Mouse (Mus musculus) ES-E14 (cell line): ENCODE measurements around the gene Gm9195. TPM values are rescaled to one million over a fixed set of nuclear protein-coding genes. Genes with fewer than 3 reads are reported as not detected.
A peak's percentile ranks its signal among the peaks of the same experiment; 100 is the strongest.

Source experiments
- DNase-seq: peaks from one replicate; pipeline ENCODE4 v3.0.0-alpha.2; 2013; ENCODE audit warnings: low read depth, low spot score
- H3K27ac ChIP-seq: 2 replicates; pipeline ENCODE4 v1.5.1; 2012; ENCODE audit warnings: low read depth, mild to moderate bottlenecking, low read length, moderate library complexity, mixed read lengths; ENCODE audit not compliant: poor library complexity, insufficient read depth, severe bottlenecking
- H3K36me3 ChIP-seq: 2 replicates; pipeline ENCODE4 v1.6.1; 2012; ENCODE audit warnings: mild to moderate bottlenecking, low read length, moderate library complexity, mixed read lengths; ENCODE audit not compliant: control insufficient read depth, poor library complexity, insufficient read depth, severe bottlenecking
- H3K4me1 ChIP-seq, 2 experiments: fragments of 150-350 bp in 1 of 2; sonication (generic) in 1 of 2; 2 replicates each; pipeline ENCODE4 v1.6.1; 2012; ENCODE audit warnings: low read length in 2 of 2, mild to moderate bottlenecking in 1 of 2, mixed read lengths in 1 of 2; ENCODE audit not compliant: control insufficient read depth in 2 of 2, insufficient read depth in 2 of 2, poor library complexity in 1 of 2
- H3K4me3 ChIP-seq, 2 experiments: fragments of 150-350 bp in 1 of 2; sonication (generic) in 1 of 2; 2 replicates each; pipeline ENCODE4 v1.5.1; 2012; ENCODE audit warnings: low read length in 2 of 2, low read depth in 1 of 2, mild to moderate bottlenecking in 1 of 2, mixed read lengths in 1 of 2; ENCODE audit not compliant: insufficient read depth in 1 of 2, poor library complexity in 1 of 2, severe bottlenecking in 1 of 2
- H3K9ac ChIP-seq: 2 replicates; pipeline ENCODE4 v1.6.1; 2012; ENCODE audit warnings: low read depth, mild to moderate bottlenecking, low read length, mixed read lengths; ENCODE audit not compliant: poor library complexity, insufficient read depth, severe bottlenecking
- H3K9me3 ChIP-seq: fragments of 150-350 bp; sonication (generic); 2 replicates; pipeline ENCODE4 v1.6.1; 2012; ENCODE audit warnings: low read depth, mild to moderate bottlenecking, low read length; ENCODE audit not compliant: control insufficient read depth, insufficient read depth
- CHD2 ChIP-seq: IDR thresholded peaks from 2 replicates; pipeline ENCODE4 v1.6.1; 2014; ENCODE audit warnings: mild to moderate bottlenecking, low read depth, low read length, inconsistent platforms
- HCFC1 ChIP-seq: IDR thresholded peaks from 2 replicates; pipeline ENCODE4 v1.6.1; 2012; ENCODE audit warnings: low read length, inconsistent platforms, borderline replicate concordance; ENCODE audit not compliant: insufficient read depth
- MAFK ChIP-seq: IDR thresholded peaks from 2 replicates; pipeline ENCODE4 v1.6.1; 2014; ENCODE audit warnings: mild to moderate bottlenecking, low read depth, low read length, inconsistent platforms; ENCODE audit not compliant: insufficient read depth
- ZC3H11A ChIP-seq: IDR thresholded peaks from 2 replicates; pipeline ENCODE4 v1.6.1; 2012; ENCODE audit warnings: low read depth, mild to moderate bottlenecking, inconsistent platforms, low read length, borderline replicate concordance
- ZNF384 ChIP-seq: IDR thresholded peaks from 2 replicates; pipeline ENCODE4 v1.6.1; 2012; ENCODE audit warnings: low read depth, low read length, inconsistent platforms
- in situ Hi-C, 2 experiments: fragments of 600-800 bp; cut with MboI; formaldehyde crosslinking; loops; one replicate each; pipeline ENCODE4 v1.15.1; 2025; ENCODE audit warnings: low sequenced_read_pairs in 2 of 2, inconsistent platforms in 1 of 2; ENCODE audit not compliant: unreplicated experiment in 2 of 2
- total RNA-seq: library from RNA; depleted of rRNA; stranded (reverse); fragments of 300-350 nt; gene quantifications from 2 replicates; pipeline ENCODE4 v1.2.3, GENCODE M21; 2012

Gene Gm9195
- total RNA-seq, 1 experiment, result not detected

DNA sequence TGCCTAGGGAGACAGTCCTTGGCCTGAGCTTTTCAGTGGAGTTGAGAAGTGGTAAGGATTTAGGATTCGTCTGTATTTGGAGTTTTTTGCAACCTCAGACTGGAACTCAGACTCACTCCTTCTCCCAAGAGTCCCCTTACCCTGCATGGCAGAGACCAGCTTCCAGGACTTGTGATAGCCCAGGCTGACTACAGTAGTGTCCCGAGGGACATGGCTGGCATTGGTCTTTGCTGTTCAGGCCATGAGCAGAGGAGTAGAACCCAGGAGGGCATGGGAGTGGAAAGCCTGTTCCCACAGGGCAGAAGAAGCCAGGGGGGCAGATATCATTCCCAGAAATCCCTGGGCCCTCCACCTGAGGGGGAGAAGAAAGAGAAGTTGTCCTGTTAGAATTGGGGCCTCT, 31.3 kb downstream of the Gm9195 start:
- no peaks in the 10 kb centered on the region for H3K4me1 ChIP-seq
- no peak for DNase-seq

DNA sequence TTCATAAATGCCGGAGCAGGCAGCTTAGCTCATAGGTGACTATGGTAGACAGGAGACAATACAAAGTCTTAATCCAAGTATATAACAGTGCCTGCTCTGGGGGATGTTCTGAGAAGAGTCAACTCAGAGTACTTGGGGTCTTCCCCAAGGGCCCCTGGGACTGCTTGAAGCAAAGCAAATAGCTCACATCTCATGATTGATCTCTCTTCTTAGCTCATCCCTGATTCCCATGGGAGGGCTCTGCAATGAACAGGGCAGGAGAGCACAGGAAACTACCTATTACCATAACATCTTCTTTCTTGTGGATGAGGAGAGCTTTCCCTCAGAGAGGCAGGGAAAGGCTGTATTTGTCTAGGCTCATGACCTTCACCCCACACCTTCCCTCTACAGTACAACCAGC, 32.7 kb downstream of the Gm9195 start:
- Histone ChIP-seq H3K9me3 (no peaks in the 10 kb centered on the region), H3K4me1 (no peaks in the 10 kb centered on the region), H3K36me3 (no peaks in the 10 kb centered on the region), H3K4me3 (no peak overlapping the region), H3K27ac (no peak overlapping the region), H3K9ac (no peak overlapping the region)
- in situ Hi-C loops, result no loop called here
- no peak for TF ChIP-seq HCFC1
- no peak for TF ChIP-seq ZNF384
- TF ChIP-seq MAFK, result no peak
- TF ChIP-seq ZC3H11A, result no peak
- no peak for TF ChIP-seq CHD2
- DNase-seq, result no peak

More for the DNA sequence above, 31.3 kb downstream of the Gm9195 start:
- Histone ChIP-seq H3K36me3 (no peaks in the 10 kb centered on the region), H3K27ac (no peak overlapping the region), H3K4me3 (no peak overlapping the region), H3K9me3 (no peaks in the 10 kb centered on the region), H3K9ac (no peak overlapping the region)
- TF ChIP-seq MAFK, result no peak
- no peak for TF ChIP-seq HCFC1
- TF ChIP-seq CHD2, result no peak
- TF ChIP-seq ZNF384, result no peak
- TF ChIP-seq ZC3H11A, result no peak
- in situ Hi-C loops, result no loop called here

DNA sequence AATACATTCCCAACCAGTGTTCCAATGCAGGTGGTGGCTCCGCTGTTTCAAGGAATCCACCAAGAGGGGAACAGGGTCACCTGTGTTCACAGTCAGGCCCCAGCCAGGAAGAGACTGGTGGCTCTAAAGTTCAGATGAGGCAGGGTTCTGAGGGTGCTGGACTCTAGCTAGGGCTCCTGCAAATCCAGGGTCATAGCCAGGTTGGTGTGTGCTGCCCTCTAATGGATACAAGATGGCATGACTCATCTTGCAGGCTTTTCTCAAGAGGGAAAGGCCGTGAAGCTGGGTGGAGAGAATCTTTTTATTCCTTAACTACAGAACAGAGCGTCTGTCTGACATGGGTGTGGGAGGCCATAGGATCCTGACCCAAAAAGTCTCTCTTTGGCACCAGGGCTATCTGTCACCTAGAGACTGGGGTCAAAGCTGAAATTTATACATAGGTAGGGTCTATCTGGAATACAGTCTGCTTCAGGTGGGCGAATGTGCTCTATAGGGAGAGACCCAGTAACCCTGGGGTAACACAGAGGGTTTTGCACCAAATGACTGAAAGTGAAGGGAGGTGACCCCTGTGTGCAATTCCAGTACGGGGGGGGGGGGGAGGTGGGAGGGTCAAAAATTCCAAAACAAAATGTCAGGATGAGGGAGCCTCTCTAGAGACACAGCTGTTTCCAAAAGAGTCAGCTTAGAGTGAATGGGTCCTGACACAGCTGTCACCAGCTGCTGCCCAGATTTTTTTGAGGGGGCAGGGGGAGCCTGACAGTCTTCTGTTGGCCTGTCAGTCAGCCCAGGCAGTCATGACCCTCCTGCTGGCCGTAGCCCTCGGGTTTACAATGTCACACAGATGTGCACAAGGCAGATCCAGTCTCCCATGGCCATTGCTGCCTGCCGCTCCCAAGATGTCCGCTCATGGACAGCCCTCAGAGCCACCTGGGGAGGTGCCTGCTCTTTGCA, 44.2 kb downstream of the Gm9195 start:
- Histone ChIP-seq H3K27ac (no peak overlapping the region), H3K9me3 (no peaks in the 10 kb centered on the region), H3K9ac (no peak overlapping the region), H3K36me3 (no peaks in the 10 kb centered on the region), H3K4me1 (peaks cover 0 to 2% of the 10 kb centered on the region in 2 experiments; a peak in 1 of 4 replicates), H3K4me3 (no peak overlapping the region)
- TF ChIP-seq ZNF384, result no peak
- peak; percentile 41; the same call in 1 of the 2 replicates for TF ChIP-seq ZC3H11A
- peak; percentile 42 for DNase-seq
- in situ Hi-C loops, result no loop called here

DNA sequence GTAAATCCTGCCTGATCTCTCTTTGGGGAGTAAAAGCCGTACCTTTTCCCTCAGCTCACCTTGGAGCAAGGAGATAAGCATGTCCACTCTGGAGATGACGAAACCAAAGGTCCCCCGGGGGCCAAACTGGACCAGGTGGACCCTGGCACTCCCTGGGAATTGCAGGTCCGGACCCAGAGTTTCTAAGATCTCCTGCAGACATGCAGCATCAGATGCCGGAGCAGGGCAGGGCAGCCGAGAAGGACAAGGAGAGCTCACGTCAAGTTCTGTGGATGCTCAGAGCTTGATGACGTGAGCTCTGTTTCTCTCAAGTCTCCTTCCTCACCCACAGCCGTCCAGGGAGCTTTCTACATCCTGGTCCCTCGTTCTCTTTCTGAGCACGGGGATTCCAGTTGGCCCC, 48.7 kb downstream of the Gm9195 start:
- peaks cover 0 to 2% of the 10 kb centered on the region in 2 experiments; a peak in 1 of 4 replicates for H3K4me1 ChIP-seq
- no peaks in the 10 kb centered on the region for H3K36me3 ChIP-seq
- H3K27ac ChIP-seq, result no peak overlapping the region
- H3K9me3 ChIP-seq, result no peaks in the 10 kb centered on the region
- no peak for DNase-seq
- H3K9ac ChIP-seq, result no peak overlapping the region
- no peak overlapping the region for H3K4me3 ChIP-seq
- TF ChIP-seq HCFC1 (no peak), ZNF384 (no peak), CHD2 (no peak), MAFK (no peak), ZC3H11A (no peak)
- in situ Hi-C loops, result no loop called here

DNA sequence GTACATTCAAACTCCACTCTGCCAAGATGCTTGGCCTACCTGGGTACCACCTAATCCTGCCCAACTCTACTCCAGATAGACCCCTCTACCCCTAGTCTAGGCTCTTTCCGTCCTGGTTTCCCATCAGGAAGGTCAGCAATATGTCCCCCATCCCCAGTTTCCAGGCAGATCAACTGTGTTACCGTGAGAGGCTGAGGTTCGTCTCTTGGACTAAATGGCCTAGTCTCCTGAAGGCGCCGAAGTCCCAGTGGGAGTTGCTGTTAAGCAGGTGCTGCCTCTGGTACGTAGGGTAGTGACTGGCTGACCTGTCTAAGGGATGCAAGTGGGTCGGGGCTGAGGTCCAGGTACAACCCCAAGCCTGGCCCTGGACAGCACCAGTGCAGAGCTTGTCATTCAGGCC, 50.7 kb downstream of the Gm9195 start:
- Histone ChIP-seq H3K27ac (no peak overlapping the region), H3K9me3 (no peaks in the 10 kb centered on the region), H3K4me1 (no peaks in the 10 kb centered on the region), H3K4me3 (no peak overlapping the region), H3K36me3 (no peaks in the 10 kb centered on the region), H3K9ac (no peak overlapping the region)
- DNase-seq, result no peak
- TF ChIP-seq ZC3H11A (no peak), HCFC1 (no peak), MAFK (no peak), CHD2 (no peak), ZNF384 (no peak)
- in situ Hi-C loops, result no loop called here
